Mouse (Mus musculus) left cerebral cortex, adult 11 months (tissue): ENCODE measurements around the gene Hamp2.

ENCODE experiments used
- DNase-seq: peaks from one replicate; pipeline ENCODE4 v3.0.0; 2022; ENCODE audit warnings: low spot score

Hamp2 gene

GRCm38 (mm10) chr7:30891746-30892145, 32.7 kb downstream of the Hamp2 start:
- no peak for DNase-seq

DNA sequence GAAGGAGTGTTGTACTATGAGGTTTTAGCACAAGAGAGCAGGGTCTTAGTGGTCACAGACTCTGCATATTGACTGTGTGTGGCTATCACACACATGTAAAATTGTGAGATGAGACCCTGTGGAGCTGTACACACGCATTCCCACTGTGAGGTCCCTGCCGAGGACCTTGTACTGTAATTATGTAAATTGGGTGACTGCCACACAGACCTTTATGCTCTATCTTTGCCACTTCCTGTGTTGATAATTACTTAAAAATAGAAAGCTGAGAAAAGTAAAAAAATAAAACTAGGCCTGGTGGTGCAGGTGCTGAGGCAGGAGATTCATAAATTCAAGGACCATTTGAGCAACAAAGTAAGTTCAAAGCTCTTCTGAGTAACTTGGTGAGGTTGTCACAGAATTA, 33.8 kb downstream of the Hamp2 start:
- no peak for DNase-seq

GRCm38 (mm10) chr7:30888786-30889185, 35.7 kb downstream of the Hamp2 start:
- no peak for DNase-seq

DNA sequence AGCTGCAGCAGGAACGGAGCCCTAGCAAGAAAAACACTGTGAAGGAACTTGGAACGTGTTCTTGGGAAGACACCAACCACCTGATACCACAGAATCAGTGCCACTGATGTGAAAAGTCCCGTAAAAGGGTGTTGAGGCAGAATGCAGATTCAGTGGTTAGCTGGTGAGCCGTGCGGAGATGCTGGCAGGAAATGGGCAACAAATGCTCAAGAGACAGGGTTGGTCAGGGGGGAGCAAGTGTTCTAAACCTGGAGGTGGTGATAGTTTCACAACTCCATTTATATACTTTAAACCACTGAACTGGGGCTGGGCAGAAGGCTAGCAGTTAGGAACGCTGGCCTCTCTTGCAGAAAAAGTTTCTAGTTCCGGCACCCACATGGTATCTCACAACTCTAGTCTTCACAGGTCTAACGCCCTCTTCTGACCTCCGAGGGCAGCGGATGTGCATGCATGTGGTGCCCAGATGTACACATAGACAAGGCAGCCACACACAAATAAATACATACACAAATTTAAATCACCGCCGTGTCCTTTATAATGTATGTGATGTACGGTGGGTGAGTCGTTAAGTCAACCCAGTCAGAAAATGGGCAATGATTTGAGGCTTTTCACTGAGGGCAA, 36.8 kb downstream of the Hamp2 start:
- no peak for DNase-seq

- no peak for DNase-seq
Measured at GRCm38 (mm10) chr7:30886852-30887251, 37.6 kb downstream of the Hamp2 start.

- DNase-seq, result no peak
Measured at GRCm38 (mm10) chr7:30884047-30884446, 40.4 kb downstream of the Hamp2 start.

DNA sequence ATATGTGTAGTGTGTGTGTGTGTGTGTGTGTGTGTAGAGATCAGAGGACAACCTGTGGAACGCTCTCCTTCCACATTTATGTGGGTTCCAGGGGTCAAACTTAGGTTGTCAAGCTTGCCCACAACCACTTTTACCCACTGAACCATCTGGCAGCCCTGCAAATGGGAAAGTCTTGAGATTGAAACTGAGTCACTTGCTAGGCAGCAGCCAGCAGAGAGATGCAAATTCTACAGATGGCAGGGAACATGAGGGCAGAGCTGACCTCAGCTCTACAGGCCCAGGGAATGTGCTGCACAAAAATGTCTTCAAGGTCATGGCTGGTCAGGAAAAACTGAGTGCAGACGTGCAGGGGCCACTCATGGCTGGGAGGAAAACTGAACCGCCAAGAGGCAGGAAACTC, 43.1 kb downstream of the Hamp2 start:
- DNase-seq, result no peak

DNA sequence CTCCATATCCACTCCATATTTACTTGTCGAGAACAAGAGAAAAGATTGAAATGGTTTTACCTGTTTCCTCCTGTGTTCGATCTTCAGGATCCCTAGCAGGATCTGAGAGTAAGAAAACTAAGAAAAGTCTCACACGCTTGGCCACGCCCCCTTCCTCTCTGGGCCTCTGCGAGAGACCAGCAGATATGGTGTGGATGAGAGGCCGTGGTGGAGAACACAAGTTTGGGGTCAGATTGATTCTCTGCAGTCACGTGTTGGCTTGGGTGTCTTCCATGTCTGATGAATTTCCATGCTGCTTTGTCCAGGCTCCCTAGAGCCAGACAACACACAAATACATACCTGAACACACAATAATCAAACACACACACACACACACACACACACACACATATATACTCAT, 44.3 kb downstream of the Hamp2 start, which contains the start of gene Cd22:
Cd22 (minus strand) TSS at position 167 of the 400 bp plus-strand sequence.
- no peak for DNase-seq

- no peak for DNase-seq
Measured at GRCm38 (mm10) chr7:30878950-30879349, 45.5 kb downstream of the Hamp2 start.

- peak; percentile 52 for DNase-seq
Measured at GRCm38 (mm10) chr7:30873083-30873482, 51.4 kb downstream of the Hamp2 start.
